Mouse (Mus musculus) stomach, embryonic 14.5 days (tissue): ENCODE data around the gene Rer1. TPM values are rescaled to one million over a fixed set of nuclear protein-coding genes. Genes with fewer than 3 reads are reported as not detected.

Experiments used
- ATAC-seq: fragments of 200-750 bp; cut with Nextera tagmentation; 2 replicates; pipeline ENCODE4 v1.8.0; 2017; ENCODE audit warnings: low read depth, moderate TSS enrichment; ENCODE audit not compliant: insufficient number of reproducible peaks, insufficient read depth, low FRiP score
- H3K27ac ChIP-seq: fragments of 300-500 bp; sonication (generic); 2 replicates; pipeline ENCODE4 v1.5.1; 2014; ENCODE audit warnings: mild to moderate bottlenecking, low read length, moderate library complexity, mixed read lengths
- H3K27me3 ChIP-seq: fragments of 300-500 bp; sonication (generic); 2 replicates; pipeline ENCODE4 v1.6.1; 2014; ENCODE audit warnings: low read length, control low read depth, mixed read lengths; ENCODE audit not compliant: control insufficient read depth, insufficient read depth
- H3K36me3 ChIP-seq: fragments of 300-500 bp; sonication (generic); 2 replicates; pipeline ENCODE4 v1.6.1; 2014; ENCODE audit warnings: mild to moderate bottlenecking, control low read depth, low read length, moderate library complexity, mixed read lengths; ENCODE audit not compliant: control insufficient read depth, insufficient read depth
- H3K4me1 ChIP-seq: fragments of 300-500 bp; sonication (generic); 2 replicates; pipeline ENCODE4 v1.6.1; 2014; ENCODE audit warnings: low read length, control low read depth, mixed read lengths; ENCODE audit not compliant: control insufficient read depth, insufficient read depth
- H3K4me2 ChIP-seq: fragments of 300-500 bp; sonication (generic); replicated peaks from 2 replicates; pipeline ENCODE4 v1.6.1; 2014; ENCODE audit warnings: low read depth, low read length, control low read depth
- H3K4me3 ChIP-seq: fragments of 300-500 bp; sonication (generic); 2 replicates; pipeline ENCODE4 v1.5.1; 2014; ENCODE audit warnings: low read depth, low read length, control low read depth
- H3K9ac ChIP-seq: fragments of 300-500 bp; sonication (generic); replicated peaks from 2 replicates; pipeline ENCODE4 v1.6.1; 2014; ENCODE audit warnings: low read depth, mild to moderate bottlenecking, control low read depth, low read length, moderate library complexity, mixed read lengths
- H3K9me3 ChIP-seq: fragments of 300-500 bp; sonication (generic); 2 replicates; pipeline ENCODE4 v1.6.1; 2016; ENCODE audit warnings: low read depth, low read length, control low read depth; ENCODE audit not compliant: control insufficient read depth
- WGBS: fragments of 180-500 bp; shearing (Covaris S2); extraction: QIAGEN DNeasy Blood & Tissue Kit; methylation state at CpG from one replicate; pipeline ENCODE4 v1.1.7; 2014; 5-methylcytosine and 5-hydroxymethylcytosine counted together
- polyA plus RNA-seq: library from polyadenylated mRNA; unstranded; fragments of >200 nt; fragmentation: Nextera tagmentation; extraction: Ambion mirVana; gene quantifications from 2 replicates; pipeline ENCODE4 v1.2.1, GENCODE M21; 2014

Gene Rer1
- polyA plus RNA-seq, 1 experiment from 2014 or later: 174 TPM

DNA sequence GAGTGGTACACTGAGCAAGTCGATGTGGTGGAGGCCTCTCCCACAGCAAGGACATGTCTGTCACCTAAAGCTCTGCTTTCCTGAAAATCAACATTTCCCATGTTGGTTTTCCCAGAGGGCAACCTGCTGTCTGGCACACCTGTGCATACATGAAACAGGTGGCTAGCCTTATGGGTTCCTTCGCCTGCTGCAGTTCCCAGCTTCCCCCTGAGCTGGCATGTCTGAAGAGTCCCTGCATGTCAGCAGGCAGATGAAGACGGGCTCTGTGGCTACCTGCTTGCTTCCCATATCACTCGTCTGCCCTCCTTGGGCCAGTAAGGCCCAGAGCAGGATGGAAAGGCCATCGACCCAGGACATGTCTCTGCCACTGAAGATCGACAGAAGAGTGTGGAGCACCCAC, 11.3 kb upstream of the Rer1 start:
- Histone ChIP-seq H3K9me3 (no peaks in the 10 kb centered on the region), H3K9ac (no peak overlapping the region), H3K27me3 (no peaks in the 10 kb centered on the region), H3K4me2 (no peak overlapping the region), H3K36me3 (no peaks in the 10 kb centered on the region), H3K4me3 (no peak overlapping the region), H3K4me1 (no peaks in the 10 kb centered on the region), H3K27ac (no peak overlapping the region)
- WGBS: 79% methylated on average over 6 of the region's 6 CpGs
- no peak for ATAC-seq

DNA sequence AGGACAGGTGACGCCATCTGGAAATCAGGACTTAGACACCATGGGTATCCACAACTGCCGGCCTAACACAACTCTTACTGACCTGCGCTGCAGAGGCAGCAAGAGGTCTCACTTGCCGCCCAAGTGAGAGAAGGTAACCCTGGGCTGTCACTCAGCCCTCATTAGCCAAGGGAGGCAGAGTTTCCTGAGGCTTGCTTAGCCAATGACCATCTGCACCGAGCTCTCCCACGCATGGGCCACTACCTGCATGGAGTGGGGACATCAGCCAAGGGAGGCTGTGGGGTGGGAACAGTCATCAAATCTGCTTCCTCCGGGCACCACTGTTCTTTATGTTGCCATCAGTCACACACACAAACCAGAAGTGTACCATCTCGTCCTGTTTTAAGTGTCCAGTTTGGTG, 9.8 kb upstream of the Rer1 start:
- Histone ChIP-seq H3K9me3 (no peaks in the 10 kb centered on the region), H3K27ac (no peak overlapping the region), H3K4me1 (no peaks in the 10 kb centered on the region), H3K4me3 (no peak overlapping the region), H3K9ac (no peak overlapping the region), H3K36me3 (no peaks in the 10 kb centered on the region), H3K4me2 (no peak overlapping the region), H3K27me3 (no peaks in the 10 kb centered on the region)
- WGBS: 82% methylated on average over 8 of the region's 8 CpGs
- no peak for ATAC-seq

- Histone ChIP-seq H3K9me3 (no peaks in the 10 kb centered on the region), H3K36me3 (no peaks in the 10 kb centered on the region), H3K4me1 (no peaks in the 10 kb centered on the region), H3K27me3 (no peaks in the 10 kb centered on the region), H3K4me2 (no peak overlapping the region), H3K27ac (no peak overlapping the region; the same call in 1 of the 2 replicates), H3K9ac (no peak overlapping the region), H3K4me3 (no peak overlapping the region)
- ATAC-seq: peak; percentile 81; the same call in 1 of the 2 replicates
- WGBS: 48% methylated on average over 8 of the region's 8 CpGs
Observed at GRCm38 (mm10) chr4:155095238-155095900, 9.2 kb upstream of the Rer1 start.

DNA sequence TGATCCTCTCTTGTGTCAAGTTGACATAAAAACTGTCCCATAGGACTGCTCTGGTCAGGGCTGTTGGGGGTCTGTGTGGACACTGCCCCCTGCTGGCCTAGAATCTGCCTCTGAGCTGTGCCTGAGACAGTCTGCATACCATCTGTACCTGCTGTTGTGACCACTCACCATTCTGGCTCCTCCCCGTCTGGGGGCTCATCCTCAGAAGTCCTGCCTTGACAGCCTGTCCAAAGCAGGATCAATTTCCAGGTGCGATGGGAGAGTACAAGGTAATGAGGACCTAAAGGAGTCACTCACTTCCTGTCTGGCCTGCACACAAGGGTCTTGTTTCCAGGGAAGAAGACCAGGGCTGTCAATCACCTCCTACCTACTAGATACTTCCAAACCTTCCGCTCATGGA, 8.4 kb upstream of the Rer1 start:
- no peak overlapping the region for H3K9ac ChIP-seq
- ATAC-seq: peak; percentile 51; the same call in 1 of the 2 replicates
- no peaks in the 10 kb centered on the region for H3K27me3 ChIP-seq
- H3K4me2 ChIP-seq: no peak overlapping the region
- no peaks in the 10 kb centered on the region for H3K4me1 ChIP-seq
- WGBS: 64% methylated on average over 3 of the region's 3 CpGs
- no peak overlapping the region for H3K27ac ChIP-seq
- H3K36me3 ChIP-seq: no peaks in the 10 kb centered on the region
- H3K4me3 ChIP-seq: no peak overlapping the region
- H3K9me3 ChIP-seq: no peaks in the 10 kb centered on the region

DNA sequence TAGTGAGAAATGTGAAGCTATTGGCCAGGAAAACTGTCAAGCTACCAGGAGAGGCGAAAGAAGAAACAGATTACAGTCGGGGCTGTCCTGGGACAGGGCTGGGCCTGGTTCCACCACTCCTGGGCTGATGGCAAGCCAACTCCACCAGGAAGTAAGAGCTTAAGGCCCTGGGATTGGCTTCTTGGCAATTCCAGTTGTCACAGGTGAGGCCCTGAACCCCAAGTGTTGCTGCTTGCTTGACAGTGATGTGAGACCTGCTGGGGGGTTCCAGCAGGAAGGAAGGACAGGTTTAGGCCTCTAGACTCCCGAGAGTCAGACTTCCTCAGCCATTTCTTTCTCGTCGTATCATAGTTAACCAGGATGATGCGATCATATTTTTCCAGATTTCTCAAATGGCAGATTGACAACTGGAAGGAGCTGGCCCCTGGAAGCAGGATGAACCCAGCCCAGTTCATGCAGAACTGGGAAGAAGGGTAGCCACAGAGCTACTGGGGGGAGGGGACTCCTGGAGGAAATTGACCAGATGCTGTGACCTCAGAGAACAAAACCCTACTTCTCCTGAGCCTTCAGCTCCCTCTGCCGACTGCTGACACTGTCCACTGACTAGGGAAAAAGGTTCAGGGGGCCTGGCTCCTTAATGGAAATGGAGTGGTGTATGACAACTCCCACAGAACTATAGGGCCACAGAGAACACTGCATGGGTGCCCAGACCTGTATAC, 7.4 kb upstream of the Rer1 start:
- no peak overlapping the region for H3K27ac ChIP-seq

GRCm38 (mm10) chr4:155092718-155093430, 6.7 kb upstream of the Rer1 start:
- WGBS: 91% methylated on average over 19 of the region's 19 CpGs
- Histone ChIP-seq H3K9ac (no peak overlapping the region), H3K4me1 (no peaks in the 10 kb centered on the region), H3K4me2 (no peak overlapping the region), H3K27me3 (no peaks in the 10 kb centered on the region), H3K36me3 (no peaks in the 10 kb centered on the region; the same call in 1 of the 2 replicates), H3K4me3 (no peak overlapping the region), H3K9me3 (no peaks in the 10 kb centered on the region), H3K27ac (no peak overlapping the region)
- ATAC-seq: no peak

More for the DNA sequence above, 7.4 kb upstream of the Rer1 start:
- Histone ChIP-seq H3K9me3 (no peaks in the 10 kb centered on the region), H3K9ac (no peak overlapping the region), H3K4me2 (no peak overlapping the region), H3K36me3 (no peaks in the 10 kb centered on the region; the same call in 1 of the 2 replicates), H3K4me3 (no peak overlapping the region), H3K4me1 (no peaks in the 10 kb centered on the region), H3K27me3 (no peaks in the 10 kb centered on the region)
- no peak for ATAC-seq
- WGBS: 80% methylated on average over 7 of the region's 7 CpGs

DNA sequence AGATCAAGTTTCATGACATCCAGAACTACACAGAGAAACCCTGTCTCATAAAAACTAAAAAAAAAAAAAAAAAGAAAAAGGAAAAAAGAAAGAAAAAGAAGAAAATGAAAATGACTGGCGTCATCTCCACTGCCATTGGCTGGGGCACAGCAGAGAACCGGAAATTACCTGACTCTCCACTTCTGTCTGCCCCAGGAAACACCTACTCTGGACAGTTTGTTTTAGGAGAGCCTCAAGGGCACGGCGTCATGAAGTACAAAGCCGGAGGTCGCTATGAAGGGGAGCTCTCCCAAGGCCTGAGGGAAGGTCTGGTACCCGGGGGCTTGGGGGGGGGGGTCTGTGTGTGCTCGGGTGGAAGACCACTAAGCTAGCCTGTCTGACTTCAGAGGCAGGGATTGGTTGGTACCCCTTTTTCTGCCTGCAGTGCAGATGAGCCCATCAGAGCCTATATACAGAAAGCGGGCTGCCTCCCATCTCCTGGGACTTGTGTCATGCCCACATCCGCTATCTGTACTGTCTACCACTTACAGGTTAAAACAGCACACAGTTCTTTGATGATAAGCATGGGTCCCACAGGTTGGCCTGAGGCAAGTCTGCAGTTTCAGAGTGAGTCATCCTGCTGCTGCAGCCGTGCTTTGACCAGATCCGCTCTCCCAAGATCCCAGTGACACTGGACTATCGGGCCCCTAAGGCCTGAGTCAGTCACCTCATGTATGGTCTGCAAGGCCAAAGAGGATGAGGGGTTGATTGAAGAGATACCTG, 4.7 kb upstream of the Rer1 start:
- no peaks in the 10 kb centered on the region for H3K27me3 ChIP-seq
- no peak overlapping the region for H3K4me2 ChIP-seq
- no peaks in the 10 kb centered on the region; the same call in 1 of the 2 replicates for H3K36me3 ChIP-seq
- H3K9ac ChIP-seq: peak overlapping the region; percentile 18; the same call in 1 of the 2 replicates
- no peak for ATAC-seq
- no peak overlapping the region for H3K4me3 ChIP-seq
- H3K27ac ChIP-seq: no peak overlapping the region
- WGBS: 91% methylated on average over 13 of the region's 13 CpGs
- H3K4me1 ChIP-seq: peaks cover 7% of the 10 kb centered on the region; the same call in 1 of the 2 replicates
- H3K9me3 ChIP-seq: no peaks in the 10 kb centered on the region

- H3K9me3 ChIP-seq: no peaks in the 10 kb centered on the region
- WGBS: 92% methylated on average over 4 of the region's 4 CpGs
- no peak overlapping the region for H3K4me2 ChIP-seq
Observed at GRCm38 (mm10) chr4:155090147-155090546, 4.0 kb upstream of the Rer1 start.

More at GRCm38 (mm10) chr4:155090147-155090546, 4.0 kb upstream of the Rer1 start:
- no peak overlapping the region for H3K4me3 ChIP-seq
- no peak for ATAC-seq
- H3K27me3 ChIP-seq: no peaks in the 10 kb centered on the region
- no peak overlapping the region for H3K27ac ChIP-seq
- no peaks in the 10 kb centered on the region; the same call in 1 of the 2 replicates for H3K36me3 ChIP-seq
- H3K9ac ChIP-seq: no peak overlapping the region
- peaks cover 11% of the 10 kb centered on the region for H3K4me1 ChIP-seq
